Mouse (Mus musculus) left cerebral cortex, adult 2 months (tissue): ENCODE measurements at regions not wholly inside any gene's neighbourhood (a gene's known extent, or its start where the extent isn't known, plus 50 kb on each side); places are given as distances from the start of the nearest gene placed in this dataset.
"Not testable (repeated sequence)": the region's sequence is repeated elsewhere in the genome, so short reads cannot be mapped to it uniquely, and the experiment has no call there.

Experiments
- DNase-seq, 2 experiments: peaks; one replicate each; pipeline ENCODE4 v3.0.0; 2021 to 2022; ENCODE audit warnings: low spot score in 2 of 2, mixed read lengths in 1 of 2; ENCODE audit errors: extremely low spot score in 1 of 2
- H3K27ac ChIP-seq: fragments of 200-600 bp; 2 replicates; pipeline ENCODE4 v1.8.1; 2022
- H3K4me3 ChIP-seq: fragments of 200-600 bp; 2 replicates; pipeline ENCODE4 v1.8.1; 2022
- CTCF ChIP-seq: fragments of 200-600 bp; IDR thresholded peaks from 2 replicates; pipeline ENCODE4 v1.8.1; 2022; ENCODE audit warnings: antibody characterized with exemption, mild to moderate bottlenecking, moderate library complexity
- intact Hi-C: fragments of 180-260 bp; cut with DNase I; formaldehyde crosslinking; loops from one replicate; pipeline ENCODE4 v1.15.1; 2025

- TF ChIP-seq CTCF: no peak
- H3K4me3 ChIP-seq: no peak overlapping the region
- H3K27ac ChIP-seq: no peak overlapping the region
- intact Hi-C loops: loop anchor here (10.0 kb wide), 2 partner anchors 1074 to 1474 kb away; no protein-coding TSS in a partner anchor
- no peak for DNase-seq
These were observed 135.4 kb upstream of the Rapgef5 start for GRCm38 (mm10) chr12:117380836-117381235.

GRCm38 (mm10) chr12:117382727-117383126, 133.6 kb upstream of the Rapgef5 start:
- not testable (repeated sequence) for DNase-seq, H3K27ac ChIP-seq, H3K4me3 ChIP-seq
- intact Hi-C loops: loop anchor here (10.0 kb wide), 2 partner anchors 1072 to 1472 kb away; no protein-coding TSS in a partner anchor

GRCm38 (mm10) chr12:117385072-117385666, 131.1 kb upstream of the Rapgef5 start:
- Histone ChIP-seq H3K4me3 (no peak overlapping the region), H3K27ac (no peak overlapping the region)
- intact Hi-C loops: loop anchor here (2.0 to 10.0 kb wide), 4 partner anchors 382 to 1470 kb away; no protein-coding TSS in a partner anchor
- peak; percentile 86 for TF ChIP-seq CTCF
- peak; percentile 68 to 82 for DNase-seq

- no peak for DNase-seq
- Histone ChIP-seq H3K4me3 (no peak overlapping the region), H3K27ac (no peak overlapping the region)
- intact Hi-C loops: loop anchor here (2.0 to 10.0 kb wide), 4 partner anchors 382 to 1469 kb away; no protein-coding TSS in a partner anchor
- no peak for TF ChIP-seq CTCF
These were observed 130.6 kb upstream of the Rapgef5 start for GRCm38 (mm10) chr12:117385697-117386096.

- no peak for DNase-seq
- H3K27ac ChIP-seq: no peak overlapping the region
- TF ChIP-seq CTCF: no peak
- no peak overlapping the region for H3K4me3 ChIP-seq
- intact Hi-C loops: loop anchor here (5.0 to 10.0 kb wide), 3 partner anchors 380 to 1468 kb away; no protein-coding TSS in a partner anchor
These were observed 129.3 kb upstream of the Rapgef5 start for GRCm38 (mm10) chr12:117386957-117387356.

- no peak for TF ChIP-seq CTCF
- Histone ChIP-seq H3K4me3 (no peak overlapping the region), H3K27ac (no peak overlapping the region)
- intact Hi-C loops: loop anchor here (5.0 to 10.0 kb wide), 3 partner anchors 378 to 1465 kb away; no protein-coding TSS in a partner anchor
- DNase-seq: no peak
These were observed 126.5 kb upstream of the Rapgef5 start for GRCm38 (mm10) chr12:117389516-117390347.

- TF ChIP-seq CTCF: no peak
- intact Hi-C loops: no loop called here
- no peak overlapping the region for H3K27ac ChIP-seq
- no peak for DNase-seq
- H3K4me3 ChIP-seq: no peak overlapping the region
These were observed 118.8 kb upstream of the Rapgef5 start for GRCm38 (mm10) chr12:117397512-117397911.

- peak; percentile 81 to 84 for DNase-seq
- no peak overlapping the region for H3K4me3 ChIP-seq
- no peak overlapping the region for H3K27ac ChIP-seq
- intact Hi-C loops: loop anchor here (1.0 kb wide), 2 partner anchors 362 to 366 kb away; no protein-coding TSS in a partner anchor
- peak; percentile 92 for TF ChIP-seq CTCF
These were observed 112.6 kb upstream of the Rapgef5 start for GRCm38 (mm10) chr12:117403513-117404156.

- no peak for TF ChIP-seq CTCF
- no peak for DNase-seq
- intact Hi-C loops: no loop called here
- Histone ChIP-seq H3K27ac (no peak overlapping the region), H3K4me3 (no peak overlapping the region)
These were observed 112.0 kb upstream of the Rapgef5 start for GRCm38 (mm10) chr12:117404157-117404752.

- no peak for TF ChIP-seq CTCF
- no peak overlapping the region for H3K27ac ChIP-seq
- intact Hi-C loops: no loop called here
- no peak for DNase-seq
- H3K4me3 ChIP-seq: no peak overlapping the region
These were observed 109.4 kb upstream of the Rapgef5 start for GRCm38 (mm10) chr12:117406832-117407231.

GRCm38 (mm10) chr12:117410604-117411003, 105.7 kb upstream of the Rapgef5 start:
- intact Hi-C loops: no loop called here
- H3K27ac ChIP-seq: no peak overlapping the region
- TF ChIP-seq CTCF: no peak
- DNase-seq: no peak
- no peak overlapping the region for H3K4me3 ChIP-seq
